Mouse (Mus musculus): ENCODE data around the gene Npm3. TPM values are rescaled to one million over a fixed set of nuclear protein-coding genes. Genes with fewer than 3 reads are reported as not detected.

The Npm3 gene
- polyA plus RNA-seq, 1 experiment: 1.3 TPM

DNA sequence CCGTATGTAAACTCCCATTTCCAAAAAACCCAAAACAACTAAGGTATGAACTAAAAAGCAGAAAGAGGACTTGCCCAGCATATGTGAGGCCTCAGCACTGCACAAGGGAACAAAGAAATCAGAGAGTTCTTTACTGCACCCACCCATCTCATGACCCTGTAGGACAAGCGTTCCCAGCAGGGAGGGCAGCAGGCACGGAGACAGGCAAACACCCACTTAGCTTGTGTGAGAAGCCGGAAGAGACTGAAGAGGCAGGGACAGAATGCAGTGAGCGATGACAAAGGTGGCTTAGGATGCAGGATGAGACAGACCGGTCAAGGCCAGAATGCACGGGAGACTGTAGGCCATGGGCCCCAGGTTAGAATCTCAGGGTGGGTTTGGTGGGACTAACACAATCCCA is 17.7 kb downstream of the Npm3 start:
- Histone ChIP-seq H3K27me3 (ENCODE audit: control insufficient read depth) (peaks cover 75% of the 10 kb centered on the region), H3K36me3 (ENCODE audit: control insufficient read depth) (no peaks in the 10 kb centered on the region), H3K9me3 (ENCODE audit: control insufficient read depth, low read length) (no peaks in the 10 kb centered on the region), H3K4me3 (replicated peaks) (no peak overlapping the region), H3K4me1 (ENCODE audit: control insufficient read depth) (no peaks in the 10 kb centered on the region)
- no peak for TF ChIP-seq GATA1 (IDR thresholded peaks at IDR 0.05; ENCODE audit: low read length)
- no peak for TF ChIP-seq TAL1 (IDR thresholded peaks at IDR 0.05; ENCODE audit: low read length)

DNA sequence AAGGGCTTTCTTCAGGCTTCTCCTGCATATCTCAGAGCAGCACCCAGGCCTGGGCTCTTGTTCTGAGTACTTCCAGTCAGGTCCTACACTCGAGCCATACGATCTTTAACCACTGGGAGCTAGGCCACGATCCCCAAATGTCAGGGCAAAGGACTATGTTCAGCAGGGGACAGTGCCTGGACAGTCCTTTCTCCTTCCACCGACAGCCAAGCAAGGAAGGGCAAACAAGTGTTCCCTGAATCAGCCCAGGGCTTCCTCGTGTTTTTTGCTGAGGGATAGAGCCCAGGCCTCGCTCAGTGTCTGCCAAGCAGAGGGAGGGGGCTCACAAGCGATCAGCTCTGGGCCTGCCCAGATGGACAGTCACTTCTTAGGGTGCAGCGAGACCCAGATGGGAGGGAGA is 19.3 kb downstream of the Npm3 start:
- Histone ChIP-seq H3K4me1 (ENCODE audit: control insufficient read depth) (no peaks in the 10 kb centered on the region), H3K4me3 (replicated peaks) (no peak overlapping the region), H3K9me3 (ENCODE audit: control insufficient read depth, low read length) (no peaks in the 10 kb centered on the region), H3K27me3 (ENCODE audit: control insufficient read depth) (peaks cover 59% of the 10 kb centered on the region), H3K36me3 (ENCODE audit: control insufficient read depth) (no peaks in the 10 kb centered on the region)
- TF ChIP-seq TAL1 (IDR thresholded peaks at IDR 0.05; ENCODE audit: low read length) (no peak), GATA1 (IDR thresholded peaks at IDR 0.05; ENCODE audit: low read length) (no peak)

DNA sequence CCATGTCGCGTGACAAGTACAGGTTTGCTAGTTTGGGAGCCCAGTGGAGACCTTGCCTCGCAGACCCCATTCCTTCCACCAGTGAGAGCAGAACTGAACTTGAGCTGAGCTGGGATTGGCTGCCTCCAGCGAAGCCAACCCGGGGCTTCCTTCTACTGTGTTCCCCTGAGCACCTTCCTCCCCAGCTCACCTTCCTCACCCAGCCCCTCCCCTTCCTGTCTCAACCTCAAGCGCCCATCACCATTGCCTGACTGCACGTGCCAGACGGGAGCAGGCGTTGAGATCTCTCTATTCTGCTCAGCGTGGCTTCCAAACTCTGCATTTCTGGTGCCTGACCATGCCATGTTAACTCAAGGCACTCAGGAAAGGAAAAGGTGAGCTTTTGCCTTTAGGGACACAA is 22.2 kb downstream of the Npm3 start:
- TF ChIP-seq TAL1 (IDR thresholded peaks at IDR 0.05; ENCODE audit: low read length) (no peak), GATA1 (IDR thresholded peaks at IDR 0.05; ENCODE audit: low read length) (no peak)
- Histone ChIP-seq H3K36me3 (ENCODE audit: control insufficient read depth) (no peaks in the 10 kb centered on the region), H3K4me1 (ENCODE audit: control insufficient read depth) (no peaks in the 10 kb centered on the region), H3K27me3 (ENCODE audit: control insufficient read depth) (peaks cover 32% of the 10 kb centered on the region), H3K4me3 (replicated peaks) (no peak overlapping the region), H3K9me3 (ENCODE audit: control insufficient read depth, low read length) (no peaks in the 10 kb centered on the region)

DNA sequence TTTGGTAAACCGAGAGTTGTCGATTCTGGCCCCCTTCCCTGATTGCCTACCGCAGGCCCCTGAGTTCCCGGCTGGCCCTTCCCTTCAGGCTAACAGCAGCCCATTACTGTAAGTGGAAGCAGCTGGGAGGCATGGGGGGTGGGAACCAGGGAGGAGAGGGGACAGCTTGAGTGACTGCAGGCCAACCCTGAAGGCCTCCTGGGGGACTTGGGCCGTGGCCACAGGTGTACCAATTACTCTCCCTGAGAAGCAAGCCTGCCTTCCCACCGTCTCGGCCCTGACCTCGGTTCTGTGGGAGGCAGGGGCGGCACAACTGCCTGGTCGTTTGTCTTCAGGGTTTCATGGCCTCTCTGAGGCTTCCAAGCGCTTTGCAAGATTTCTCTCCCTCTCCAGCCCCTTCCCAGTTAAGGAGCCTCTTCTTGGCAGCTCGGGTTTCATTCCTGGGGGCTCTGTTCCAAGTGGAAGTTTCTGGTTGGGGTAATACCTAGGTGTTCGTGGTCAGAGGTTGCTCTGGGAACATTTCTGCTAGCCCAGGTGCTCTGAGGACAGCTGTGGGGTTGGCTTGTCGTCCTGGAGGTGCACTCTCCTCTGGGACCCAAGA is 23.6 kb downstream of the Npm3 start:
- no peak for TF ChIP-seq GATA1 (IDR thresholded peaks at IDR 0.05; ENCODE audit: low read length)
- TF ChIP-seq TAL1 (IDR thresholded peaks at IDR 0.05; ENCODE audit: low read length): no peak
- Histone ChIP-seq H3K9me3 (ENCODE audit: control insufficient read depth, low read length) (no peaks in the 10 kb centered on the region), H3K36me3 (ENCODE audit: control insufficient read depth) (no peaks in the 10 kb centered on the region), H3K4me1 (ENCODE audit: control insufficient read depth) (no peaks in the 10 kb centered on the region), H3K4me3 (replicated peaks) (no peak overlapping the region), H3K27me3 (ENCODE audit: control insufficient read depth) (peaks cover 17% of the 10 kb centered on the region)

DNA sequence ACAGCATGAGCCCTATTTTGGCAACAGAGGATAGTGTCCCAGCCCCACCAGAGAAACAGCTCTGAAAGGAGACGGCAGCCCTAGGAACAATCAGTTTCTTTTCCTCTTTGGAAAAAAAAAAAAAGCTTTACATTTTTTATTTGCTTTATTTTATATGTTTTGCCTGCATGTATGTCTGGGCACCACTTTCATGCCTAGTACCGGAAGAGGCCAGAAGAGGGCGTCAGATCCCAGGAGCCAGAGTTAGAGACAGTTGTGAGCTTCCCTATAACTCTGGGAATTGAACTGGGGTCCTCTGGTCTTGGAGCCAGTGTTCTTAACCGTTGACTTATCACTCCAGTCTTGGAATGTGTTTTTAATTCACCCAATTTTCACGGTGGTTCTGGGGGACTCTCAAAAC is 27.2 kb downstream of the Npm3 start:
- Histone ChIP-seq H3K4me3 (replicated peaks) (no peak overlapping the region), H3K36me3 (ENCODE audit: control insufficient read depth) (no peaks in the 10 kb centered on the region), H3K4me1 (ENCODE audit: control insufficient read depth) (peaks cover 4% of the 10 kb centered on the region; the same call in 1 of the 2 replicates), H3K27me3 (ENCODE audit: control insufficient read depth) (peaks cover 16% of the 10 kb centered on the region), H3K9me3 (ENCODE audit: control insufficient read depth, low read length) (no peaks in the 10 kb centered on the region)
- TF ChIP-seq GATA1 (IDR thresholded peaks at IDR 0.05; ENCODE audit: low read length) (no peak), TAL1 (IDR thresholded peaks at IDR 0.05; ENCODE audit: low read length) (no peak)

DNA sequence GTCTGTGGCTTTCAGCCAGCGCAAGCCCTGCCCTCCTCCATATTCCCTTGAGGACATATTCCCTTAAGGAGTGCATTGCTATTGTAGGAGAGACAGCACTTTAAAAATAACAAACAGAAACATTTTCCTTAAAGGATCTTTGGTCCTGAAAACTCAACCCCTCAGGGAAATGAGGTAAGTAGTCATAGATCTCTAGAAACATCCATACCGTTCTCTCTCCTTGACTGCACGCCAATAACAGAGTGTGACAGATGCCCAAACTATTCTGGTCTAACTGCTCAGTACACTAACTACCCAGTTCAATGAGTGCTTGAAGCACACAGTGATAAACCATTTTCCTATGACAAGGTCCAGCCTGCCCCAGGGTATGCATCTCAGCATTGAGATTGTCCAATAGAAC is 31.1 kb downstream of the Npm3 start:
- Histone ChIP-seq H3K4me3 (replicated peaks) (no peak overlapping the region), H3K27me3 (ENCODE audit: control insufficient read depth) (peaks cover 23% of the 10 kb centered on the region), H3K9me3 (ENCODE audit: control insufficient read depth, low read length) (no peaks in the 10 kb centered on the region), H3K4me1 (ENCODE audit: control insufficient read depth) (peaks cover 4% of the 10 kb centered on the region; the same call in 1 of the 2 replicates), H3K36me3 (ENCODE audit: control insufficient read depth) (no peaks in the 10 kb centered on the region)
- TF ChIP-seq TAL1 (IDR thresholded peaks at IDR 0.05; ENCODE audit: low read length) (no peak), GATA1 (IDR thresholded peaks at IDR 0.05; ENCODE audit: low read length) (no peak)

DNA sequence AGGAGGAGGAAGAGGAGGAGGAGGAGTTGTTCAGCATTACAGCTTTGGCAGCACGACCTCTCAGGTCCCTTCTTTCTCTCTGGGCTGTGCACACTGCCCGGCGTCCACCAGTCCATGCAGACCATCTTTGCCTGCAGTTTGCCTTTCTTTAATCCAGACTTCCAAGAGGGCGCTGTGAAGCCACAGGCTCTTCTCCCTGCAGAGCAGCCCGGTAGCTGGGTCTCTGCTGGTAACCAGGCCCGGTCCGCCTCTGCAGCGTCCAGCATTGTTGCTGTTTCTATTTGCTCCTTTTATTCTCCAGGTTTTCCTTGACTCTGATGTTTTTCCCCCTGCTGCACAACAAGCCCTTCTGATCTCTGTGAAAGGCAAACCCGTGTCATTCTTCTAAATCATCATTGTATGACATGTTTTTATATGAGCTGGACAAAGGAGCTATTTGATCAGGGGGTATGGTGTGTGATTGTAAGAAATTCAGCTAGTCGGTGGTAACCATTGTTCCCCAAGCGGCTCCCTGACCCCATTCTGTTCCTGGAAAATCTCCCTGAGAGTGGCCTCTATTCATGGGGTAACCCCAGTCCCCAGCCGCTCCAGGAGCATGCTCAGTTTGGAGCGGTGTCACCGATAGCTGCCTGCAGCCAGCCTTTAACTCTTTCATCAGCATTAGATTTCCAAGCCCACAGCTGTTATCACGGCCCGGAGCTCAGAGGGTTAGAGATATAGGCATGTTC is 31.7 kb downstream of the Npm3 start:
- peaks cover 4% of the 10 kb centered on the region; the same call in 1 of the 2 replicates for H3K4me1 ChIP-seq (ENCODE audit: control insufficient read depth)
- peaks cover 23% of the 10 kb centered on the region for H3K27me3 ChIP-seq (ENCODE audit: control insufficient read depth)
- no peak overlapping the region for H3K4me3 ChIP-seq (replicated peaks)
- H3K36me3 ChIP-seq (ENCODE audit: control insufficient read depth): no peaks in the 10 kb centered on the region
- TF ChIP-seq TAL1 (IDR thresholded peaks at IDR 0.05; ENCODE audit: low read length) (no peak), GATA1 (IDR thresholded peaks at IDR 0.05; ENCODE audit: low read length) (no peak)
- no peaks in the 10 kb centered on the region for H3K9me3 ChIP-seq (ENCODE audit: control insufficient read depth, low read length)

DNA sequence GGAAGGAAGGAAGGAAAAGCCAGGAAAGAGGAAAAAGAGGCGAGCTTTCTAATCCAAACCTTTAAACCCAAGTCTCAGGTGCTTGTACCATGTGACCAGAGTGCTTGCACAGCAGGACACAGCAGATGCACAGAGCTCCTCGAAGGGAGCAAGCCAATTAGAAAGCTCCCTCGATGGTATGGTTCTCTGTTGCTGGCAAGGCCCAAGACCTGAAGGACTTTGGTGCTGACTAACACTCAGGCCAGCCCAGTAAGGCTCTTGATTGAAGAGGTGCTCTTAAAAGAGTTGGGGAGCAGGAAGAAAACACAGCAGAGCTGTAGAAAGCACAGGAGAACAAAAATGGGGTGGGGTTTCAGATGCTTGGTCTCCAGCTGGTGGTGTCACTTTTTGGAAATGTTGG is 40.7 kb downstream of the Npm3 start:
- H3K4me3 ChIP-seq (replicated peaks): no peak overlapping the region
- H3K4me1 ChIP-seq (ENCODE audit: control insufficient read depth): peaks cover 2% of the 10 kb centered on the region; the same call in 1 of the 2 replicates

More for the DNA sequence above, 40.7 kb downstream of the Npm3 start:
- H3K27me3 ChIP-seq (ENCODE audit: control insufficient read depth): peaks cover 7% of the 10 kb centered on the region
- no peak for TF ChIP-seq TAL1 (IDR thresholded peaks at IDR 0.05; ENCODE audit: low read length)
- no peak for TF ChIP-seq GATA1 (IDR thresholded peaks at IDR 0.05; ENCODE audit: low read length)
- H3K9me3 ChIP-seq (ENCODE audit: control insufficient read depth, low read length): no peaks in the 10 kb centered on the region
- H3K36me3 ChIP-seq (ENCODE audit: control insufficient read depth): no peaks in the 10 kb centered on the region

Other genes with a start within 250 kb of the Npm3 start
- gene Poll, start 189.1 kb downstream of the Npm3 start, polyA plus RNA-seq (2012): 0.28 TPM in 2 replicates
- gene Gm17018, start 189.0 kb downstream of the Npm3 start, polyA plus RNA-seq (2012): 1.6 and 1.9 TPM in 2 replicates
- 8.5 and 10.9 TPM in 2 replicates for gene Fbxw4, start 89.3 kb downstream of the Npm3 start, polyA plus RNA-seq (2012)
- gene Fgf8, start 6.7 kb downstream of the Npm3 start, polyA plus RNA-seq (2012): not detected in 2 replicates
- 1.9 and 2.3 TPM in 2 replicates for gene Mgea5, start 34.2 kb upstream of the Npm3 start, polyA plus RNA-seq (2012)
- gene Kcnip2, start 66.5 kb upstream of the Npm3 start, polyA plus RNA-seq (2012): 0.33 and 0.46 TPM in 2 replicates
- 0.07 TPM in 1 of 2 replicates, not detected in the other for gene Armh3, start 248.9 kb upstream of the Npm3 start, polyA plus RNA-seq (2012)

Measured in erythroblast, embryonic 14.5 days (primary cell).